Mouse (Mus musculus): ENCODE measurements around the gene Sit1. TPM values are rescaled to one million over a fixed set of nuclear protein-coding genes. Genes with fewer than 3 reads are reported as not detected.

Sit1 gene
- polyA plus RNA-seq, 1 experiment: not detected

DNA sequence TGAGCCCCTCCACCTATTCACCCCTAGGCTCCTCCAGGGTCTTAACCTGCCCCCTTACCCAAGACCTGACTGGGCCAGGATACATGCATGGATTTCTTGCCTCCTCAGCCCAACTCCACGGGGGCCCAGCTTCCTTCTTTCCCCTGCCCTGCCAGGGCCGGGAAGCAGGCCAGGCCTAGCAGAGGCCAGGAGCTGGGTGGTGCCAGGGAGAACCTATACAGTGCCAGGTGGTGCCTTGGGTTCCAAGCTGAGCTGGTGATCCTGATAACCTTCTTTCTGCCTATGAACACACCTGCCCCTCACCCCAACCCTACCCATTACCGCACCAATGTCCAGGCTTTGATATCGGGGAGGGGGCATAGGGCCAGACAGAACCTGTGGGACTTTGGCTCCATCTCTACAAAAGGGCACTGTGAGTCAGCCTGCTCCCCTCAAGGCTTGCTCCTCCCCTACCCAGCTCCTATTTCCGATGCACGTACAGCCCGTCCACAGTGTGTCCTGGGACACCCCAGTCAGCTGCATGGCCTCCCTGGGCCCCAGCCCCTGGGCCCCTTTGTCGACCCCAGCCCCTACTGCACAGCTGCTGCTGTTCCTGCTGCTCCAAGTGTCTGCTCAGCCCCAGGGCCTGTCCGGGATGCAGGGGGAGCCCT, 23.1 kb upstream of the Sit1 start, which contains the start of gene Car9:
Gene Car9, plus strand, starts transcription at position 431 of the 650 bp plus-strand sequence.
- Histone ChIP-seq H3K79me3 (ENCODE audit: low read depth) (no peaks in the 10 kb centered on the region), H3K4me3 (ENCODE audit: insufficient read depth, poor library complexity, severe bottlenecking) (no peak within 1 kb of the TSS), H3K36me3 (ENCODE audit: control insufficient read depth, insufficient read depth) (no peaks in the 10 kb centered on the region), H3K27me3 (ENCODE audit: control insufficient read depth, insufficient read depth, insufficient read length) (no peaks in the 10 kb centered on the region), H3K79me2 (ENCODE audit: control insufficient read depth, insufficient read depth) (no peaks in the 10 kb centered on the region), H3ac (ENCODE audit: control insufficient read depth, insufficient read length, low read depth) (no peak within 1 kb of the TSS)
- no peak for TF ChIP-seq USF1 (IDR thresholded peaks at IDR 0.05; ENCODE audit: low read depth)
- TF ChIP-seq FOSL1 (IDR thresholded peaks at IDR 0.05; ENCODE audit: insufficient read depth, low read length, poor library complexity, severe bottlenecking): no peak
- TF ChIP-seq CTCF (IDR thresholded peaks at IDR 0.05; ENCODE audit: control insufficient read depth, insufficient read depth, insufficient read length): no peak
- TF ChIP-seq CEBPB (IDR thresholded peaks at IDR 0.05; ENCODE audit: low read depth): no peak
- no peak for TF ChIP-seq MAX (IDR thresholded peaks at IDR 0.05)
- TF ChIP-seq MYOG (IDR thresholded peaks at IDR 0.05; ENCODE audit: control insufficient read depth, extremely low read depth, insufficient read length): no peak
- TF ChIP-seq MYOD1 (IDR thresholded peaks at IDR 0.05; ENCODE audit: control insufficient read depth, insufficient read length, low read depth): no peak

GRCm38 (mm10) chr4:43506074-43506473, 22.5 kb upstream of the Sit1 start:
- no peaks in the 10 kb centered on the region for H3K79me3 ChIP-seq (ENCODE audit: low read depth)
- TF ChIP-seq MYOG (IDR thresholded peaks at IDR 0.05; ENCODE audit: control insufficient read depth, extremely low read depth, insufficient read length) (no peak), MAX (IDR thresholded peaks at IDR 0.05) (no peak), CTCF (IDR thresholded peaks at IDR 0.05; ENCODE audit: control insufficient read depth, insufficient read depth, insufficient read length) (no peak), MYOD1 (IDR thresholded peaks at IDR 0.05; ENCODE audit: control insufficient read depth, insufficient read length, low read depth) (no peak), USF1 (IDR thresholded peaks at IDR 0.05; ENCODE audit: low read depth) (no peak), FOSL1 (IDR thresholded peaks at IDR 0.05; ENCODE audit: insufficient read depth, low read length, poor library complexity, severe bottlenecking) (no peak), CEBPB (IDR thresholded peaks at IDR 0.05; ENCODE audit: low read depth) (no peak)
- H3K79me2 ChIP-seq (ENCODE audit: control insufficient read depth, insufficient read depth): no peaks in the 10 kb centered on the region
- H3K4me3 ChIP-seq (ENCODE audit: insufficient read depth, poor library complexity, severe bottlenecking): no peak overlapping the region
- H3K36me3 ChIP-seq (ENCODE audit: control insufficient read depth, insufficient read depth): no peaks in the 10 kb centered on the region
- H3ac ChIP-seq (ENCODE audit: control insufficient read depth, insufficient read length, low read depth): no peak overlapping the region
- H3K27me3 ChIP-seq (ENCODE audit: control insufficient read depth, insufficient read depth, insufficient read length): no peaks in the 10 kb centered on the region

DNA sequence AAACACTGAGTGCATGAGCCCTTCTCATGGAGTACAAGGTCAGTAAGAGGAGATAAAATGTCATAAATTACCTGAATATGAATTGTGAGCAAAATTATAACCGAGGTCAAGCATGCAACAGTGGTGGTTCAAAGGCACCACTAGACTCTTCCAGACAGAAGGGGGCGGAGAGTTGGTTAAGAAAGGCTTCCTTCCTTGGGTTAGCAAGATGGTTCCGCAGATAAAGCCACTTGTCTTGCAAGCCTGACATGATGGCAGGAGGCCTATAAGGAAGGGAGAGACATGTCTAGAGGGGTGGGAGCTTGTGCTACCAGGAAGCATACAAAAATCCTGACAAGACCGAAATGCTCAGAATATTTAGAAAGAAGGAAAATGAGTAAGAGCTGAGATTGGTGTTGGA, 20.7 kb upstream of the Sit1 start:
- H3K79me3 ChIP-seq (ENCODE audit: low read depth): no peaks in the 10 kb centered on the region
- H3K27me3 ChIP-seq (ENCODE audit: control insufficient read depth, insufficient read depth, insufficient read length): no peaks in the 10 kb centered on the region
- TF ChIP-seq MAX (IDR thresholded peaks at IDR 0.05) (no peak), MYOD1 (IDR thresholded peaks at IDR 0.05; ENCODE audit: control insufficient read depth, insufficient read length, low read depth) (no peak), CEBPB (IDR thresholded peaks at IDR 0.05; ENCODE audit: low read depth) (no peak), MYOG (IDR thresholded peaks at IDR 0.05; ENCODE audit: control insufficient read depth, extremely low read depth, insufficient read length) (no peak), USF1 (IDR thresholded peaks at IDR 0.05; ENCODE audit: low read depth) (no peak), CTCF (IDR thresholded peaks at IDR 0.05; ENCODE audit: control insufficient read depth, insufficient read depth, insufficient read length) (no peak)
- no peaks in the 10 kb centered on the region for H3K79me2 ChIP-seq (ENCODE audit: control insufficient read depth, insufficient read depth)
- H3K4me3 ChIP-seq (ENCODE audit: insufficient read depth, poor library complexity, severe bottlenecking): no peak overlapping the region
- H3K36me3 ChIP-seq (ENCODE audit: control insufficient read depth, insufficient read depth): no peaks in the 10 kb centered on the region
- H3ac ChIP-seq (ENCODE audit: control insufficient read depth, insufficient read length, low read depth): no peak overlapping the region

DNA sequence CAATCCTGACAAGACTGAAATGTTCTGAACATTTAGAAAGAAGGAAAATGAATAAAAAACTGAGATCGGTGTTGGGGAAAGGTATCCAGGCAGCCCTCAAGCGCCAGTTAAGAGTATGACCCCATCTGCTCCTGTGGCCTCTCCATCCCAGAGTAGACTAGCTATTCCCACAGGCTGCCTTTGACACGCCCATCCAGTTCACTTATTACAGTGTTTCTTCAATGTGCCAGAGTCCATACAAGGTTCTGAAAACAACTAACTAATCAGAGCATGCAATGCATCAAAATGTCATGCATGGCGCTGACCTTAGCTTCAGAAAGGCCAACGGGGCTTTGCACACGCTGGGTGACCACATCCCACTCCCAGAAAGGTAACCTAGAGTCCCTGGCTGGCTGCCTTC, 20.0 kb upstream of the Sit1 start:
- TF ChIP-seq FOSL1 (IDR thresholded peaks at IDR 0.05; ENCODE audit: insufficient read depth, low read length, poor library complexity, severe bottlenecking): no peak
- TF ChIP-seq MYOG (IDR thresholded peaks at IDR 0.05; ENCODE audit: control insufficient read depth, extremely low read depth, insufficient read length): no peak
- no peak for TF ChIP-seq MAX (IDR thresholded peaks at IDR 0.05)
- TF ChIP-seq USF1 (IDR thresholded peaks at IDR 0.05; ENCODE audit: low read depth): no peak
- TF ChIP-seq CEBPB (IDR thresholded peaks at IDR 0.05; ENCODE audit: low read depth): no peak
- no peak for TF ChIP-seq MYOD1 (IDR thresholded peaks at IDR 0.05; ENCODE audit: control insufficient read depth, insufficient read length, low read depth)
- no peak for TF ChIP-seq CTCF (IDR thresholded peaks at IDR 0.05; ENCODE audit: control insufficient read depth, insufficient read depth, insufficient read length)
- Histone ChIP-seq H3K79me2 (ENCODE audit: control insufficient read depth, insufficient read depth) (peaks cover 3% of the 10 kb centered on the region), H3K27me3 (ENCODE audit: control insufficient read depth, insufficient read depth, insufficient read length) (no peaks in the 10 kb centered on the region)

DNA sequence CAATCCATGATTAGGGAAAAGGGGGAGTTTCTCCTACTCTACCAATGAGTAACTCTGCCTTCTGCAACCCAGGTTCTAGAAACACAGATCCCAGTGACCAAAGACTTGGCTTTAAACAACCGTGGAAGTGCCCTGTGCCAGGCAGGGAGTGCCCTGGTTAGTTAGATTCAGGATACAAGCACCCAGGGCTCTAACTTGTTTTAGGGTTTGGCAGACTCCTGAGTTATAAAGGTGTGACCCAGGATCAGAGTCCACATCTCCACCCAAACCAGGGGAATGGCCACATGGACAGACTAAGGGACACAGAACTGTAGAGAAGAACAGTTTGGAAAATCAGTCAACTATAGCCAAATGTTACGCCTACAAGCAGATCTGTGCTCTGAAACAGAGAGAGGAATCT, 19.5 kb upstream of the Sit1 start:
- Histone ChIP-seq H3K79me3 (ENCODE audit: low read depth) (no peaks in the 10 kb centered on the region), H3ac (ENCODE audit: control insufficient read depth, insufficient read length, low read depth) (no peak overlapping the region), H3K27me3 (ENCODE audit: control insufficient read depth, insufficient read depth, insufficient read length) (no peaks in the 10 kb centered on the region), H3K4me3 (ENCODE audit: insufficient read depth, poor library complexity, severe bottlenecking) (no peak overlapping the region), H3K79me2 (ENCODE audit: control insufficient read depth, insufficient read depth) (peaks cover 8% of the 10 kb centered on the region), H3K36me3 (ENCODE audit: control insufficient read depth, insufficient read depth) (no peaks in the 10 kb centered on the region)
- TF ChIP-seq CTCF (IDR thresholded peaks at IDR 0.05; ENCODE audit: control insufficient read depth, insufficient read depth, insufficient read length) (no peak), USF1 (IDR thresholded peaks at IDR 0.05; ENCODE audit: low read depth) (no peak), MYOG (IDR thresholded peaks at IDR 0.05; ENCODE audit: control insufficient read depth, extremely low read depth, insufficient read length) (no peak), CEBPB (IDR thresholded peaks at IDR 0.05; ENCODE audit: low read depth) (no peak), MAX (IDR thresholded peaks at IDR 0.05) (no peak), FOSL1 (IDR thresholded peaks at IDR 0.05; ENCODE audit: insufficient read depth, low read length, poor library complexity, severe bottlenecking) (no peak), MYOD1 (IDR thresholded peaks at IDR 0.05; ENCODE audit: control insufficient read depth, insufficient read length, low read depth) (no peak)

More for the DNA sequence above, 20.0 kb upstream of the Sit1 start:
- Histone ChIP-seq H3ac (ENCODE audit: control insufficient read depth, insufficient read length, low read depth) (no peak overlapping the region), H3K36me3 (ENCODE audit: control insufficient read depth, insufficient read depth) (no peaks in the 10 kb centered on the region), H3K79me3 (ENCODE audit: low read depth) (no peaks in the 10 kb centered on the region), H3K4me3 (ENCODE audit: insufficient read depth, poor library complexity, severe bottlenecking) (no peak overlapping the region)

All from C2C12 (cell line).